Mouse (Mus musculus) liver, embryonic 16.5 days (tissue): ENCODE measurements around the gene Hey2. TPM values are rescaled to one million over a fixed set of nuclear protein-coding genes. Genes with fewer than 3 reads are reported as not detected.

Experiments
- ATAC-seq: fragments of 200-750 bp; cut with Nextera tagmentation; 2 replicates; pipeline ENCODE4 v1.8.0; 2017; ENCODE audit warnings: low read depth, mild to moderate bottlenecking, moderate number of reproducible peaks, moderate library complexity
- H3K27ac ChIP-seq: fragments of 300-500 bp; sonication (generic); 2 replicates; pipeline ENCODE4 v1.5.1; 2014; ENCODE audit warnings: mild to moderate bottlenecking, low read length
- H3K27me3 ChIP-seq: fragments of 300-500 bp; sonication (generic); 2 replicates; pipeline ENCODE4 v1.6.1; 2014; ENCODE audit warnings: low read depth, low read length, mixed read lengths; ENCODE audit not compliant: control insufficient read depth, insufficient read depth
- H3K36me3 ChIP-seq: fragments of 300-500 bp; sonication (generic); 2 replicates; pipeline ENCODE4 v1.6.1; 2014; ENCODE audit warnings: mild to moderate bottlenecking; ENCODE audit not compliant: control insufficient read depth, insufficient read depth
- H3K4me1 ChIP-seq: fragments of 300-500 bp; sonication (generic); 2 replicates; pipeline ENCODE4 v1.6.1; 2014; ENCODE audit warnings: low read depth, low read length, mixed read lengths; ENCODE audit not compliant: control insufficient read depth
- H3K4me2 ChIP-seq: fragments of 300-500 bp; sonication (generic); 2 replicates; pipeline ENCODE4 v1.6.1; 2014; ENCODE audit warnings: low read depth, low read length, mixed read lengths
- H3K4me3 ChIP-seq: fragments of 300-500 bp; sonication (generic); 2 replicates; pipeline ENCODE4 v1.5.1; 2014; ENCODE audit warnings: low read depth, mild to moderate bottlenecking, low read length
- H3K9ac ChIP-seq: fragments of 300-500 bp; sonication (generic); 2 replicates; pipeline ENCODE4 v1.6.1; 2014; ENCODE audit warnings: low read depth, low read length
- H3K9me3 ChIP-seq: fragments of 300-500 bp; sonication (generic); replicated peaks from 2 replicates; pipeline ENCODE4 v1.6.1; 2016; ENCODE audit warnings: low read length; ENCODE audit not compliant: control insufficient read depth
- WGBS: fragments of 180-500 bp; shearing (Covaris S2); extraction: QIAGEN DNeasy Blood & Tissue Kit; methylation state at CpG from one replicate; pipeline ENCODE4 v1.1.7; 2014; ENCODE audit not compliant: insufficient replicate concordance; 5-methylcytosine and 5-hydroxymethylcytosine counted together
- polyA plus RNA-seq: library from polyadenylated mRNA; unstranded; fragments of >200 nt; fragmentation: Nextera tagmentation; extraction: Ambion mirVana; gene quantifications from 2 replicates; pipeline ENCODE4 v1.2.1, GENCODE M21; 2015

The Hey2 gene
- polyA plus RNA-seq, result 0.31 and 0.34 TPM in 2 replicates

GRCm38 (mm10) chr10:30842643-30843437, at the start of gene Hey2:
Gene Hey2 (minus strand): TSS chr10:30842801.
- ATAC-seq, result peak; percentile 100
- peak within 1 kb of the TSS; percentile 73 for H3K4me2 ChIP-seq
- no peaks in the 10 kb centered on the region for H3K36me3 ChIP-seq
- H3K4me1 ChIP-seq, result peaks cover 16% of the 10 kb centered on the region
- WGBS, result under 1% methylated on average over 57 of the region's 70 CpGs
- peaks cover 66% of the 10 kb centered on the region for H3K27me3 ChIP-seq
- peak within 1 kb of the TSS; percentile 53 for H3K4me3 ChIP-seq
- no peak within 1 kb of the TSS for H3K9ac ChIP-seq
- no peak within 1 kb of the TSS for H3K27ac ChIP-seq
- H3K9me3 ChIP-seq, result no peaks in the 10 kb centered on the region

GRCm38 (mm10) chr10:30883085-30883760, 40.6 kb upstream of the Hey2 start:
- no peaks in the 10 kb centered on the region for H3K36me3 ChIP-seq
- H3K9me3 ChIP-seq, result no peaks in the 10 kb centered on the region
- H3K27ac ChIP-seq, result no peak overlapping the region
- H3K4me1 ChIP-seq, result no peaks in the 10 kb centered on the region
- no peak overlapping the region for H3K9ac ChIP-seq
- WGBS, result 34% methylated on average over 4 of the region's 4 CpGs
- no peak for ATAC-seq
- no peak overlapping the region for H3K4me3 ChIP-seq
- no peaks in the 10 kb centered on the region for H3K27me3 ChIP-seq
- H3K4me2 ChIP-seq, result no peak overlapping the region

- Histone ChIP-seq H3K27ac (no peak overlapping the region), H3K4me3 (no peak overlapping the region), H3K4me2 (no peak overlapping the region), H3K27me3 (no peaks in the 10 kb centered on the region), H3K4me1 (no peaks in the 10 kb centered on the region), H3K9ac (no peak overlapping the region), H3K36me3 (no peaks in the 10 kb centered on the region), H3K9me3 (no peaks in the 10 kb centered on the region)
- 64% methylated on average over 10 of the region's 10 CpGs for WGBS
- ATAC-seq, result no peak
These were observed 38.5 kb upstream of the Hey2 start for GRCm38 (mm10) chr10:30881109-30881508.

- Histone ChIP-seq H3K36me3 (no peaks in the 10 kb centered on the region), H3K4me3 (no peak overlapping the region), H3K27me3 (peaks cover 63% of the 10 kb centered on the region), H3K9me3 (no peaks in the 10 kb centered on the region), H3K9ac (no peak overlapping the region), H3K4me1 (peaks cover 16% of the 10 kb centered on the region), H3K27ac (no peak overlapping the region), H3K4me2 (no peak overlapping the region)
- 14% methylated on average over 13 of the region's 13 CpGs for WGBS
- ATAC-seq, result no peak
These were observed 2.7 kb upstream of the Hey2 start for GRCm38 (mm10) chr10:30845101-30845825.

- Histone ChIP-seq H3K27me3 (peaks cover 66% of the 10 kb centered on the region), H3K4me1 (peaks cover 16% of the 10 kb centered on the region), H3K9ac (no peak overlapping the region), H3K4me2 (peak overlapping the region; percentile 73; the same call in 1 of the 2 replicates), H3K27ac (no peak overlapping the region), H3K4me3 (no peak overlapping the region), H3K9me3 (no peaks in the 10 kb centered on the region), H3K36me3 (no peaks in the 10 kb centered on the region)
- no peak for ATAC-seq
- 6% methylated on average over 30 of the region's 30 CpGs for WGBS
These were observed 1.8 kb upstream of the Hey2 start for GRCm38 (mm10) chr10:30844191-30845010.

- Histone ChIP-seq H3K27me3 (peaks cover 66% of the 10 kb centered on the region), H3K9me3 (no peaks in the 10 kb centered on the region), H3K4me2 (peak overlapping the region; percentile 73), H3K4me3 (peak overlapping the region; percentile 53), H3K27ac (no peak overlapping the region), H3K4me1 (peaks cover 16% of the 10 kb centered on the region), H3K36me3 (no peaks in the 10 kb centered on the region), H3K9ac (no peak overlapping the region)
- WGBS, result under 1% methylated on average over 21 of the region's 21 CpGs
- no peak for ATAC-seq
These were observed 1.0 kb upstream of the Hey2 start for GRCm38 (mm10) chr10:30843438-30844190.

- H3K4me2 ChIP-seq, result peak overlapping the region; percentile 73
- no peak overlapping the region for H3K9ac ChIP-seq
- no peaks in the 10 kb centered on the region for H3K9me3 ChIP-seq
- H3K27ac ChIP-seq, result no peak overlapping the region
- no peak for ATAC-seq
- peaks cover 16% of the 10 kb centered on the region for H3K4me1 ChIP-seq
- peaks cover 66% of the 10 kb centered on the region for H3K27me3 ChIP-seq
- H3K36me3 ChIP-seq, result no peaks in the 10 kb centered on the region
- peak overlapping the region; percentile 53 for H3K4me3 ChIP-seq
- 1% methylated on average over 29 of the region's 29 CpGs for WGBS
These were observed 373 bp downstream of the Hey2 start for GRCm38 (mm10) chr10:30842228-30842627.

- no peak for ATAC-seq
- Histone ChIP-seq H3K4me3 (no peak overlapping the region), H3K27ac (no peak overlapping the region), H3K9ac (no peak overlapping the region), H3K4me2 (no peak overlapping the region), H3K36me3 (no peaks in the 10 kb centered on the region), H3K27me3 (peaks cover 57% of the 10 kb centered on the region), H3K9me3 (no peaks in the 10 kb centered on the region), H3K4me1 (peaks cover 16% of the 10 kb centered on the region)
- 59% methylated on average over 5 of the region's 5 CpGs for WGBS
These were observed 1.8 kb downstream of the Hey2 start for GRCm38 (mm10) chr10:30840824-30841223.
